Mouse (Mus musculus) B cell, adult 67 days (primary cell): ENCODE measurements around the gene Scaf8. TPM values are rescaled to one million over a fixed set of nuclear protein-coding genes. Genes with fewer than 3 reads are reported as not detected.

Experiments
- total RNA-seq, 2 experiments: library from RNA; stranded (reverse); gene quantifications; 4 replicates each; pipeline ENCODE4 v1.2.4; 2023

Gene Scaf8
- 100 to 1,000 TPM; 105 to 108 TPM for total RNA-seq

DNA sequence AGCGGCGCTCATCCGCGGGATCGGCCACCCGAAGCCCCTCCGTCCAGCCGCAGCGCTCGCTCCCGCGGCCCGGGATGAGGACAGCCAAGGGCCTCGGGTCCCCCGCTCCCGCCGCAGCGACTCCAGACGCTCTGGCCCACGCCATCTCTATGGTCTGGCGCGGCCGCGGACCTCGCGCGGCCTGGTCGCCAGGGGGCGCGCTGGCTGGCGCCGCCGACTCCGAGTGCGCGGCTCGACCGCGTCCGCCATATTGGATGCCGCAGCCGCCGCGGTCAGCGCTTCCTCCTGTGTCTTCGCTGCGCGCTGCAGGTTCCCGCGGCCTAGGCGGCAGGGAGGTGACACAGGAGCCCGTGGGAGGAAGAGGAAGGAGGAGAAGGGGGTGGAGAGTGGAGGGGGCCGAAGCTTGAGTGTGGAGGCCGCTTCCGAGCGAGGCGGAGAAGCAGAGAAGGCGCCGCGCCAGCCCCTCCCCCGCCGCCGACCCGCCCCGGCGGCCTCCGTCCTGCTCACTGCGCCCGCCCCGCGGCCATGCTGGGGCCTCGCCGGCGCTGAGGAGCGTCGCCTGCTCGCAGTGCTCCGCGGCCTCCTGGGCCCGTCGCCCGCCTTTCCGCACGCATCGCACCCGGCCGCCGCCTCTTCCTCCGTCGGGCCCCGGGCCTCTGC lies at the start of gene Scaf8:
TSS of gene Scaf8 (plus strand) at position 253 of the 660 bp plus-strand sequence.

Other genes with a start within 250 kb of the Scaf8 start
- under 1 TPM; 0.52 to 0.56 TPM for gene Tiam2, start 211.6 kb downstream of the Scaf8 start, total RNA-seq